ENCODE assay signal across 11 mouse cellular contexts in the genomic region with DNA sequence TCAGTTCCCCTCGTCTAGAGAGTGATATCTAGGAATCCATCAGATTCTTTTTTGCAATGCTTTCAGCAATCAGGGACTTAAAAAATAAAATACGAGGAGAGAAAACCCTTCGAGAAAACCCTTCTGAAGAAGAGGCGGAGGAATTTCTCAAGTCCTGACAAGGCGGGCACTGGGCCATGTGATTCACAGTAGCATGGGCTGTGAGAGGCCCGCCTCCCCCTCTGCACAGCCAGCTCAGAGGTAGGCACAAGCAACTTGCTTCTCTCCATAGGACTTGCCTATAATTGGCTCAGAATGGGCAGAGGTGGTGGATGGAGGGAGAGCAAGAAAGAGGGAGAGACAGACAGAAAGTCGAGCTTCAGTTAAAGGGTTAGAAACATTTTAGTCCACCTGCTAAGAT. TPM values are rescaled to one million over a fixed set of nuclear protein-coding genes. Genes with fewer than 3 reads are reported as not detected.
DNase-seq lines count a peak whose midpoint lies in the region; TF ChIP-seq lines count a peak whose summit lies in the region.
"Had no signal": no experiment of that assay in that cellular context is flagged by ENCODE, and none has a peak within 500 bp of the region (broad histone marks: within the 10 kb centered on the region; RNA-seq: fewer than 3 reads in every experiment).

No protein-coding gene starts in this region.

- no peak overlapping the region for H3K27ac ChIP-seq in kidney, adult 2 months (ENCODE audit: insufficient read depth, low read depth, low read length)
- H3K27ac ChIP-seq: heart, adult 2 months; midbrain, embryonic 12.5 days had no signal

- no peaks in the 10 kb centered on the region for H3K36me3 ChIP-seq in kidney, adult 2 months (ENCODE audit: control insufficient read depth, insufficient read depth, low read length)
- H3K36me3 ChIP-seq: midbrain, embryonic 12.5 days had no signal

- H3K27me3 ChIP-seq in kidney, adult 2 months (replicated peaks; ENCODE audit: control insufficient read depth, insufficient read depth, low read length) = no peaks in the 10 kb centered on the region

- WGBS in kidney, adult 2 months = 66% methylated on average over 7 of the region's 7 CpGs

- intact Hi-C loops in left cerebral cortex, postnatal 25 days (cut with DNase I) = loop anchor here (2.0 kb wide), 1 partner anchor 46 kb away; the partner anchor contains the start of gene Tsr2

- DNase-seq in adrenal gland, adult 2 months = peak; percentile 68
- no peak for DNase-seq in adrenal gland, postnatal 4 days (ENCODE audit: low spot score in 2 of 2)
- peak; percentile 18 to 37 for DNase-seq in kidney, postnatal 4 days
- DNase-seq in kidney, adult 2 months = no peak
- DNase-seq in R1 (ENCODE audit: low read depth, low spot score) = peak; percentile 69
- peak; percentile 15 to 88 for DNase-seq in left cerebral cortex, postnatal 25 days (ENCODE audit: low spot score in 2 of 2)
- DNase-seq in ovary, postnatal 10 days (ENCODE audit: low spot score) = no peak
- DNase-seq in spleen, adult 12 weeks (ENCODE audit: low spot score) = no peak
- DNase-seq: liver had no signal

- TF ChIP-seq CTCF in kidney, adult 2 months (conservative IDR thresholded peaks at IDR 0.05; ENCODE audit: insufficient read depth, insufficient read length, low read depth, low read length) = no peak

- H3K4me1 ChIP-seq in kidney, adult 2 months (ENCODE audit: control insufficient read depth, insufficient read depth, low read length) = 0 out of 2 replicates have a peak, but pooled peaks cover 3% of the 10 kb centered on the region

- no peak overlapping the region for H3K4me3 ChIP-seq in kidney, adult 2 months (ENCODE audit: insufficient read depth, low read depth, low read length)
- H3K4me3 ChIP-seq: heart, adult 2 months; midbrain, embryonic 12.5 days had no signal

- no peak for TF ChIP-seq POLR2A in kidney, adult 2 months (IDR thresholded peaks at IDR 0.05; ENCODE audit: low read depth, low read length)

RNA-seq across cellular contexts. Expression of gene Fgd1, which starts 4.4 kb away (rescaled TPM):
- 10 to 100 TPM; 11.8 to 24.2 TPM for total RNA-seq in adrenal gland, adult 2 months (2021)
- polyA plus RNA-seq in adrenal gland, adult 2 months (2012; rRNA removed) = 19.6 and 22.2 TPM in 2 replicates
- total RNA-seq in adrenal gland, postnatal 4 days (2021) = 10 to 100 TPM; 30.9 to 32.7 TPM
- polyA plus RNA-seq in kidney, adult 2 months (2012; rRNA removed) = 9.9 and 10.3 TPM in 2 replicates
- 10 to 100 TPM; 18.0 to 20.4 TPM for total RNA-seq in left cerebral cortex, postnatal 25 days (2021)

RNA-seq across cellular contexts. Expression of gene Gnl3l, which starts 33.2 kb away (rescaled TPM):
- 10 to 100 TPM; 67.7 to 84.4 TPM for total RNA-seq in adrenal gland, adult 2 months (2021)
- polyA plus RNA-seq in adrenal gland, adult 2 months (2012; rRNA removed) = 6.3 and 7.7 TPM in 2 replicates
- total RNA-seq in adrenal gland, postnatal 4 days (2021) = 10 to 100 TPM; 62.4 to 75.3 TPM
- polyA plus RNA-seq in kidney, adult 2 months (2012; rRNA removed) = 12.0 and 14.3 TPM in 2 replicates
- 100 to 1,000 TPM; 212 to 213 TPM for total RNA-seq in left cerebral cortex, postnatal 25 days (2021)

RNA-seq across cellular contexts. Expression of gene Tsr2, which starts 46.0 kb away (rescaled TPM):
- 10 to 100 TPM; 37.6 to 46.7 TPM for total RNA-seq in adrenal gland, adult 2 months (2021)
- 2.9 and 3.3 TPM in 2 replicates for polyA plus RNA-seq in adrenal gland, adult 2 months (2012; rRNA removed)
- total RNA-seq in adrenal gland, postnatal 4 days (2021) = 10 to 100 TPM; 34.6 to 37.8 TPM
- polyA plus RNA-seq in kidney, adult 2 months (2012; rRNA removed) = 8.3 and 9.6 TPM in 2 replicates
- total RNA-seq in left cerebral cortex, postnatal 25 days (2021) = 10 to 100 TPM; 70.1 to 80.7 TPM

Comparison
In these comparisons a context has a peak if more than half of its experiments do, and no peak if none do; other contexts are left out.
1. DNase-seq: peak in adrenal gland, adult 2 months (single experiment), kidney, postnatal 4 days (2 of 2), R1 (single experiment) and left cerebral cortex, postnatal 25 days (2 of 2); none in adrenal gland, postnatal 4 days (0 of 2), kidney, adult 2 months (single experiment), ovary, postnatal 10 days (single experiment) and spleen, adult 12 weeks (single experiment).